Mouse (Mus musculus) limb, embryonic 15.5 days (tissue): Measurements from ENCODE around the gene Wwp2. TPM values are rescaled to one million over a fixed set of nuclear protein-coding genes. Genes with fewer than 3 reads are reported as not detected.

ENCODE experiments used
- ATAC-seq: fragments of 200-750 bp; cut with Nextera tagmentation; 2 replicates; pipeline ENCODE4 v1.8.0; 2017; ENCODE audit warnings: low read depth, moderate TSS enrichment; ENCODE audit not compliant: insufficient number of reproducible peaks, low FRiP score, low TSS enrichment
- H3K27ac ChIP-seq: fragments of 300-500 bp; sonication (generic); 2 replicates; pipeline ENCODE4 v1.5.1; 2015; ENCODE audit warnings: moderate library complexity, mild to moderate bottlenecking, inconsistent platforms
- H3K27me3 ChIP-seq: fragments of 300-500 bp; sonication (generic); 2 replicates; pipeline ENCODE4 v1.6.1; 2015; ENCODE audit warnings: inconsistent platforms
- H3K36me3 ChIP-seq: fragments of 300-500 bp; sonication (generic); 2 replicates; pipeline ENCODE4 v1.6.1; 2015; ENCODE audit warnings: inconsistent platforms
- H3K4me1 ChIP-seq: fragments of 300-500 bp; sonication (generic); 2 replicates; pipeline ENCODE4 v1.6.1; 2015; ENCODE audit warnings: inconsistent platforms
- H3K4me2 ChIP-seq: fragments of 300-500 bp; sonication (generic); 2 replicates; pipeline ENCODE4 v1.6.1; 2015; ENCODE audit warnings: mild to moderate bottlenecking, inconsistent platforms
- H3K4me3 ChIP-seq: fragments of 300-500 bp; sonication (generic); 2 replicates; pipeline ENCODE4 v1.5.1; 2015; ENCODE audit warnings: mild to moderate bottlenecking, inconsistent platforms
- H3K9ac ChIP-seq: fragments of 300-500 bp; sonication (generic); 2 replicates; pipeline ENCODE4 v1.6.1; 2015; ENCODE audit warnings: inconsistent platforms
- H3K9me3 ChIP-seq: fragments of 300-500 bp; sonication (generic); 2 replicates; pipeline ENCODE4 v1.6.1; 2016; ENCODE audit warnings: inconsistent platforms
- WGBS: fragments of 180-500 bp; shearing (Covaris S2); methylation state at CpG from one replicate; pipeline ENCODE4 v1.1.7; 2015; 5-methylcytosine and 5-hydroxymethylcytosine counted together
- polyA plus RNA-seq: library from polyadenylated mRNA; unstranded; fragments of >200 nt; fragmentation: Nextera tagmentation; extraction: Ambion mirVana; gene quantifications from 2 replicates; pipeline ENCODE4 v1.2.1, GENCODE M21; 2015

Wwp2 gene
- polyA plus RNA-seq, 1 experiment from 2014 or later: 119 TPM

- WGBS: 9% methylated on average over 4 of the region's 4 CpGs
- Histone ChIP-seq H3K4me1 (peaks cover 21% of the 10 kb centered on the region), H3K4me3 (no peak overlapping the region), H3K9ac (no peak overlapping the region), H3K9me3 (no peaks in the 10 kb centered on the region), H3K27ac (peak overlapping the region; percentile 88), H3K4me2 (no peak overlapping the region), H3K36me3 (peaks cover 3% of the 10 kb centered on the region; the same call in 1 of the 2 replicates), H3K27me3 (no peaks in the 10 kb centered on the region)
- peak; percentile 77 for ATAC-seq
These were observed 83.7 kb downstream of the Wwp2 start for GRCm38 (mm10) chr8:107519860-107520259.

DNA sequence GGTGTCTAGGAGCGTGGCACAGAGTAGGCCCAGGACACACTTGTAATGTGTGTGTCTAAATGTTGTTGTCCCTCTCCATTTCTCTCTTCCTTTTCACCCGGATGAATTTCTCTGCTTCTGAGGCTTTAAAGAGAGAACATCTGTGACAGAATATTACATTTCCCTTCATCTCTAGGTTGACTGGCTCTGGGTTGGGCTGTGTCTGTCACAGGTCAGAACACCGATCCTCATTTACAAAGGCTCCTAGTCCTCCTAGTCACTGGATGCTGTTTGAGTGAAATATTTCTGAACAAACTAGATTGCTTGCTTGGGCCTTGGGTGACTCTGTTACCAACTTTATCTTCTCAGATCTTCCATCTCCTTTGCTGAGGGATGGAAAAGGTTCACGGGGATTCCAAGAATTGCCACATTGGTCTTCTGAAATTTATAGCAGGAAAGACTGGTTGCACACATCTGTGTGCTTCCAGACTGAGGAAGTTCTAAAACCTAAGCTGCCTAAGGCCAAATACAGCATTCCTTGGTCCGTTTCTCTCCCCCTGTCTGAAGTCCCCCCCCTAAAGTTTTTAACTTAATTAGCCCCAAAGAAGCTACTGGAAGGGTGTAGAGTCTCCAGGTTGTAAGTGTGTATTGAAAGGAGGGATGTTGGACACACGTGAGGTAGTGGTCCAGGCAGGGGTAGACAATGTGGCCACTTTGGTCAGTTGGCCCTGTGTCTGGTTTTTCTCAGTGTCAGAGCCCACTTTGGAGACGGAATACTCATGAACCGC, 85.8 kb downstream of the Wwp2 start:
- peaks cover 3% of the 10 kb centered on the region; the same call in 1 of the 2 replicates for H3K36me3 ChIP-seq
- H3K9me3 ChIP-seq: no peaks in the 10 kb centered on the region
- peak; percentile 37 for ATAC-seq
- WGBS: 52% methylated on average over 8 of the region's 8 CpGs
- peak overlapping the region; percentile 88 for H3K27ac ChIP-seq
- no peak overlapping the region for H3K9ac ChIP-seq
- peaks cover 21% of the 10 kb centered on the region for H3K4me1 ChIP-seq
- H3K27me3 ChIP-seq: no peaks in the 10 kb centered on the region
- no peak overlapping the region for H3K4me2 ChIP-seq
- no peak overlapping the region for H3K4me3 ChIP-seq

- H3K4me1 ChIP-seq: peaks cover 21% of the 10 kb centered on the region
- 36% methylated on average over 4 of the region's 4 CpGs for WGBS
- no peak overlapping the region for H3K9ac ChIP-seq
- H3K27ac ChIP-seq: peak overlapping the region; percentile 88
- H3K9me3 ChIP-seq: no peaks in the 10 kb centered on the region
- no peaks in the 10 kb centered on the region for H3K27me3 ChIP-seq
- H3K4me2 ChIP-seq: no peak overlapping the region
- peak; percentile 81 for ATAC-seq
- H3K4me3 ChIP-seq: no peak overlapping the region
- H3K36me3 ChIP-seq: peaks cover 3% of the 10 kb centered on the region; the same call in 1 of the 2 replicates
These were observed 86.3 kb downstream of the Wwp2 start for GRCm38 (mm10) chr8:107522555-107522833.

- Histone ChIP-seq H3K9ac (no peak overlapping the region), H3K4me3 (no peak overlapping the region), H3K27ac (0 out of 2 replicates have a peak overlapping the region, but pooled peaks have one; percentile 11), H3K27me3 (no peaks in the 10 kb centered on the region), H3K36me3 (no peaks in the 10 kb centered on the region), H3K4me2 (no peak overlapping the region), H3K4me1 (peaks cover 13% of the 10 kb centered on the region; the same call in 1 of the 2 replicates), H3K9me3 (no peaks in the 10 kb centered on the region)
- 90% methylated on average over 4 of the region's 4 CpGs for WGBS
- ATAC-seq: no peak
These were observed 88.4 kb downstream of the Wwp2 start for GRCm38 (mm10) chr8:107524535-107524934.

GRCm38 (mm10) chr8:107528786-107529185, 92.6 kb downstream of the Wwp2 start:
- Histone ChIP-seq H3K9ac (no peak overlapping the region), H3K4me2 (no peak overlapping the region), H3K4me1 (no peaks in the 10 kb centered on the region), H3K9me3 (no peaks in the 10 kb centered on the region), H3K4me3 (no peak overlapping the region), H3K36me3 (no peaks in the 10 kb centered on the region), H3K27me3 (no peaks in the 10 kb centered on the region), H3K27ac (no peak overlapping the region)
- no peak for ATAC-seq
- WGBS: 89% methylated on average over 6 of the region's 6 CpGs

DNA sequence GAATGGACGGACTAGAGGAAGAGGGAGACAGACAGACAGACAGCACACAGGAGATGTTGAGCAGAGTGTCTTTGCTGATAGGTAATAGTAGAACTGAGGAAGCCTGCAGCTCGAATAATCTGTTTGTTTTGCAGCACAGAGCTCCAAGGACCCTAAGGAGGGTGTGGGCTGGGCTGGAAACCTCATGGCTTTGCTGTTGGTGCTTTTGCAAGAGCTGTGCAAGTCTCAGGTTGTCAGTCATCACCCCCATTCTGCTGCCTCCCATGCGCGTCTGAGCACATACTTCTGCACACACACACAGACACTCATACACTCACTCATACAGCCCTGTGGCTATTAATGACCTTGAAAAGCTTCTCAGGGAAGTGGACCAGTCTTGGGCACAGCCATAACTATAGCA, 101.3 kb downstream of the Wwp2 start:
- no peak overlapping the region for H3K9ac ChIP-seq
- no peak overlapping the region for H3K27ac ChIP-seq
- 0 out of 2 replicates have a peak, but pooled peaks cover 6% of the 10 kb centered on the region for H3K4me1 ChIP-seq
- no peaks in the 10 kb centered on the region for H3K27me3 ChIP-seq
- peaks cover 14% of the 10 kb centered on the region; the same call in 1 of the 2 replicates for H3K36me3 ChIP-seq
- H3K4me2 ChIP-seq: no peak overlapping the region
- WGBS: 68% methylated on average over 4 of the region's 4 CpGs
- ATAC-seq: no peak
- no peak overlapping the region for H3K4me3 ChIP-seq
- no peaks in the 10 kb centered on the region for H3K9me3 ChIP-seq

DNA sequence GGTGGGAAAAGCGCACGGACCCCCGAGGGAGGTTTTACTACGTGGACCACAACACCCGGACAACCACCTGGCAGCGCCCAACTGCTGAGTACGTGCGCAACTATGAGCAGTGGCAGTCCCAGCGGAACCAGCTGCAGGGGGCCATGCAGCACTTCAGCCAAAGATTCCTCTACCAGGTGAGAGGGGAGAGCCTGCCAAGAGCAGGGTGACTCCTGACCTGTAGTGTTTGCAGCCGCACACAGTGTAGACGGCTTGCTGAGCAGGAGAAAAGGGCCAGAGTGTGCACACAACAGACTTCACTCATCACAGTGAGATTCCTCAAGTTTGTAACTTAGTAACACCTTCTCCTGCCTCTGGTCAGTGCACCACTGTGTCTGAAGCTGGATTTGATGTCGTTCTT, 104.5 kb downstream of the Wwp2 start:
- Histone ChIP-seq H3K9me3 (no peaks in the 10 kb centered on the region), H3K4me1 (peaks cover 10% of the 10 kb centered on the region; the same call in 1 of the 2 replicates), H3K27ac (peak overlapping the region; percentile 35), H3K36me3 (peaks cover 10% of the 10 kb centered on the region; the same call in 1 of the 2 replicates), H3K27me3 (no peaks in the 10 kb centered on the region), H3K4me3 (no peak overlapping the region), H3K4me2 (no peak overlapping the region), H3K9ac (no peak overlapping the region)
- no peak for ATAC-seq
- 80% methylated on average over 12 of the region's 12 CpGs for WGBS

DNA sequence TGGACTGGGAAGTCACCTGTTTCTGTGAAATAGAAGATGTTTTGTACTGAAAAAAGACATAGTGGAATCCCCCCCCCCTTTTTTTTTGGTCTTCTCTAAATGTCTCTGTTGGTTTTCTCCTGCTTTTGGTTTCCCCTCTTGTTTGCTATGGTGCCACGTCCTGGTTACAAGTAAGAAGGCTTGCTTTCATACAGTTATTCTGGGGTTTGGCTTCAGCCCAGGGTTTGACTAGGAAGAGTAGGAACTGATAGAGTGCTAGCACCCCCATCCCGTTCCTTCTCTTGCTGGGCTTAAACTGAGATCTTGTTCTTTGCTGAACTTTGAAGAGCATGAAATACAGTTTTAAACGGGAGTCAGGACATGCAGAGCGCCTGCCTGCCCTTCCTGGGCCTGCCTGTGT, 105.2 kb downstream of the Wwp2 start:
- Histone ChIP-seq H3K27ac (peak overlapping the region; percentile 35), H3K4me1 (peaks cover 15% of the 10 kb centered on the region; the same call in 1 of the 2 replicates), H3K9ac (no peak overlapping the region), H3K9me3 (no peaks in the 10 kb centered on the region), H3K4me2 (no peak overlapping the region), H3K4me3 (no peak overlapping the region), H3K27me3 (no peaks in the 10 kb centered on the region), H3K36me3 (peaks cover 7% of the 10 kb centered on the region; the same call in 1 of the 2 replicates)
- WGBS: 76% methylated on average over 4 of the region's 4 CpGs
- ATAC-seq: no peak

- Histone ChIP-seq H3K36me3 (peaks cover 7% of the 10 kb centered on the region; the same call in 1 of the 2 replicates), H3K27ac (peak overlapping the region; percentile 35; the same call in 1 of the 2 replicates)
- 82% methylated on average over 3 of the region's 3 CpGs for WGBS
These were observed 106.0 kb downstream of the Wwp2 start for GRCm38 (mm10) chr8:107542151-107542550.

GRCm38 (mm10) chr8:107543714-107544113, 107.5 kb downstream of the Wwp2 start:
- peak; percentile 40 for ATAC-seq

More at GRCm38 (mm10) chr8:107542151-107542550, 106.0 kb downstream of the Wwp2 start:
- Histone ChIP-seq H3K4me2 (no peak overlapping the region), H3K9ac (no peak overlapping the region), H3K4me3 (no peak overlapping the region), H3K4me1 (peaks cover 23% of the 10 kb centered on the region), H3K9me3 (no peaks in the 10 kb centered on the region), H3K27me3 (no peaks in the 10 kb centered on the region)
- no peak for ATAC-seq

GRCm38 (mm10) chr8:107544211-107544610, 108.0 kb downstream of the Wwp2 start:
- peaks cover 19% of the 10 kb centered on the region for H3K36me3 ChIP-seq
- peaks cover 32% of the 10 kb centered on the region for H3K4me1 ChIP-seq
- no peaks in the 10 kb centered on the region for H3K27me3 ChIP-seq
- peak overlapping the region; percentile 14 for H3K4me2 ChIP-seq
- 63% methylated on average over 8 of the region's 8 CpGs for WGBS
- peak; percentile 77 for ATAC-seq
- no peak overlapping the region for H3K9ac ChIP-seq
- peak overlapping the region; percentile 94 for H3K27ac ChIP-seq
- H3K4me3 ChIP-seq: no peak overlapping the region
- H3K9me3 ChIP-seq: no peaks in the 10 kb centered on the region

More at GRCm38 (mm10) chr8:107543714-107544113, 107.5 kb downstream of the Wwp2 start:
- peaks cover 14% of the 10 kb centered on the region for H3K36me3 ChIP-seq
- H3K27ac ChIP-seq: peak overlapping the region; percentile 94
- H3K9ac ChIP-seq: no peak overlapping the region
- H3K4me2 ChIP-seq: no peak overlapping the region
- no peaks in the 10 kb centered on the region for H3K27me3 ChIP-seq
- no peaks in the 10 kb centered on the region for H3K9me3 ChIP-seq
- H3K4me3 ChIP-seq: no peak overlapping the region
- WGBS: 80% methylated on average over 10 of the region's 11 CpGs
- peaks cover 28% of the 10 kb centered on the region for H3K4me1 ChIP-seq

DNA sequence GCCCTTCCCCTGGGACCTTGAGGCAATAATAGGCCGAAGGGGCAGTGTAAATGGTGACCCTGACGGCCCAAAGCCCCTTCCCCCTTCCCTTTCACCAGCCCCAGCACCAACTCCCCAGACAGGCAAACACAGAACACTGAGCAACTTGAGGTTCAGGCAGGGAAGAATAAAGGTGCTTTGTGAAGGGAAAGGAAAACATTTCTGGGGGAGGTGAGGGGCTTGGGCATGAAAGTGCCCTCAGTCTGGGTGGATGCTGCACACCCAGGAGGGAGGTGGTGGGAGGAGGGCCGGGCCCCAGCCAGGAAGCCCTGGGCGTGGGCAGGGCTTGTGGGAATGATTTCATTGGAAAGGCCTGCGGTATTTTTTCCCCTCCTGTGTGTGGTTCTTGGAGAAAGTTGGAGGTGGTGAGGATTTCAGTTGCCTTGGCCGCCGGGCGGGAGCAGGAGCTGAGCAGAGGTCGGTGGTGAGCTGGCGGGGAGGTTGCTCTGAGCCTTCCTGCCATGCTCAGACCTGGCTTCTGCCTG, 108.5 kb downstream of the Wwp2 start:
- Histone ChIP-seq H3K9me3 (no peaks in the 10 kb centered on the region), H3K4me1 (peaks cover 32% of the 10 kb centered on the region), H3K4me2 (peak overlapping the region; percentile 14), H3K4me3 (peak overlapping the region; percentile 39), H3K36me3 (peaks cover 24% of the 10 kb centered on the region), H3K27me3 (no peaks in the 10 kb centered on the region), H3K9ac (peak overlapping the region; percentile 46), H3K27ac (peak overlapping the region; percentile 94)
- ATAC-seq: peak; percentile 85
- 30% methylated on average over 10 of the region's 10 CpGs for WGBS
